Mouse (Mus musculus) megakaryocyte, embryonic 14.5 days (primary cell): ENCODE measurements at regions not wholly inside any gene's neighbourhood (a gene's known extent, or its start where the extent isn't known, plus 50 kb on each side); places are given as distances from the start of the nearest gene placed in this dataset.

ENCODE experiments used
- FLI1 ChIP-seq: IDR thresholded peaks from 2 replicates; pipeline ENCODE4 v1.6.1; 2012; ENCODE audit warnings: low read length, inconsistent platforms, mixed read lengths
- GATA1 ChIP-seq: IDR thresholded peaks from 3 replicates; pipeline ENCODE4 v1.6.1; 2012; ENCODE audit warnings: mixed read lengths, low read length, inconsistent platforms, borderline replicate concordance

- TF ChIP-seq GATA1 (no peak), FLI1 (no peak)
These were observed 75.5 kb downstream of the Lbh start for GRCm38 (mm10) chr17:72993626-72994025.
